Mouse (Mus musculus) brain, embryonic 14.5 days (tissue): ENCODE measurements around the gene Shbg.

Experiments
- CTCF ChIP-seq: fragments of 200-500 bp; IDR thresholded peaks from 2 replicates; pipeline ENCODE4 v1.5.1; 2012; ENCODE audit warnings: inconsistent platforms, mild to moderate bottlenecking, moderate library complexity, borderline replicate concordance; ENCODE audit not compliant: insufficient read depth, insufficient read length; ENCODE audit errors: extremely low read depth
- POLR2A ChIP-seq: fragments of 200-500 bp; IDR thresholded peaks from 2 replicates; pipeline ENCODE4 v1.6.1; 2012; ENCODE audit warnings: mild to moderate bottlenecking, inconsistent platforms, borderline replicate concordance; ENCODE audit not compliant: poor library complexity, insufficient read depth, insufficient read length, severe bottlenecking; ENCODE audit errors: extremely low read depth

- no peak for TF ChIP-seq POLR2A
- TF ChIP-seq CTCF: no peak
Observed at GRCm38 (mm10) chr11:69610899-69611298, 6.8 kb downstream of the Shbg start.
